Mouse (Mus musculus) lung, adult 10 weeks (tissue): ENCODE measurements around the gene Ctr9. TPM values are rescaled to one million over a fixed set of nuclear protein-coding genes. Genes with fewer than 3 reads are reported as not detected.

Experiments
- polyA plus RNA-seq: library from polyadenylated mRNA; stranded (reverse); fragments of 350-450 nt; fragmentation: Illumina TruSeq; extraction: RNeasy Lipid Tissue Mini Kit (QIAGEN cat#74804); gene quantifications from one replicate; pipeline ENCODE4 v1.2.3, GENCODE M21; 2014; ENCODE audit warnings: low read depth, low replicate concordance; ENCODE audit not compliant: insufficient read depth

The Ctr9 gene
- polyA plus RNA-seq: 11.0 TPM

DNA sequence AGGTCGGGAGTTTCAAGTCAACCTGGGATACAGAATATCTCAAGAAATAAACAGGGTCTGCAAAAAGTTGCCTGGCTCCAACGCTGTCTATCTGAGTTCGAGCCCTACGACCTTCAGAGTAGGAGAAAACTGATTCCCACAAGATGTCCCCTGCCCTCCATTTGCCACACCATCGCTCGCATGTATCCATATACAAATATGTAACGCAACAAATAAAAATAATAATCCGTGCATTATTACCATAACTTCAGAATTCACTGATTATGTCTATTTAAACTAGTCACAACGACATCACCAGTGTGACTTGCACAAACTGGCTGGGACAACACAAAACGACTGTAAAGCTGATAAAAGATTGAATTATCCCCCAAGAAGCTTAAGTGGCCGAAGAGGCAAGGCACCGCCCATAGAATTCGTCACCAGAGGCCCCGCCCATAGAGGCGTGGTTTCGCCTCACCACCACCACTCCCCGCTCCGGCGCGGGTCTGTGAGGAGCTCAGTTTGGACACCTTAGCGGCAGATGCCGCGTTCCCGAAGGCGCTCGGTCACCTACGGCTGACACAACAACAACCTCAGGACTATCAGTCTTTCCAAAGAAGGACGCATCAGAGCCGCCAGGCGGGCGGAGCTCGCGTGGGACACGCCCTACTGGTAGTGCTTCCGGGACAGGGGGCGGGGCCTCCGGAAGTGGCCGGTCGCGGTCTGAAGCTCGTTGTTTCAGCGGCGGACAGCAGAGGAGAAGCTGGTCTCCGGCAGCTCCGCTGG is at the start of gene Ctr9:
TSS of gene Ctr9 (plus strand) at position 671 of the 765 bp plus-strand sequence.

GRCm38 (mm10) chr7:110982053-110982705 is 46.6 kb upstream of the Ctr9 start, which contains the start of gene Mrvi1:
TSS of gene Mrvi1 (minus strand) at chr7:110982461.

GRCm38 (mm10) chr7:111082822-111083732 is 54.3 kb downstream of the Ctr9 start, which contains the start of gene Eif4g2:
TSS of gene Eif4g2 (minus strand) at chr7:111083030.

Other genes starting within 250 kb of the Ctr9 start
- gene Rnf141, start 184.5 kb upstream of the Ctr9 start, polyA plus RNA-seq: 51.3 TPM
- gene Lyve1, start 165.7 kb upstream of the Ctr9 start, polyA plus RNA-seq: 99.0 TPM
- 3.2 TPM for gene Mrvi1, start 46.5 kb upstream of the Ctr9 start, polyA plus RNA-seq
- 264 TPM for gene Eif4g2, start 54.1 kb downstream of the Ctr9 start, polyA plus RNA-seq